Mouse (Mus musculus) T-helper 17 cell (primary cell): ENCODE results near the gene Slc27a1.

ENCODE experiments used
- in situ Hi-C, 2 experiments: fragments of 300-600 bp; cut with MboI, MseI; formaldehyde crosslinking; loops; 1 replicate in 1 of 2; 2 replicates in 1 of 2; pipeline ENCODE4 v1.15.1; 2025; ENCODE audit warnings: high pct_unique_total_duplicates in 2 of 2

Slc27a1 gene

GRCm38 (mm10) chr8:71579476-71579875 lies 10.8 kb downstream of the Slc27a1 start:
- in situ Hi-C loops: no loop called here

DNA sequence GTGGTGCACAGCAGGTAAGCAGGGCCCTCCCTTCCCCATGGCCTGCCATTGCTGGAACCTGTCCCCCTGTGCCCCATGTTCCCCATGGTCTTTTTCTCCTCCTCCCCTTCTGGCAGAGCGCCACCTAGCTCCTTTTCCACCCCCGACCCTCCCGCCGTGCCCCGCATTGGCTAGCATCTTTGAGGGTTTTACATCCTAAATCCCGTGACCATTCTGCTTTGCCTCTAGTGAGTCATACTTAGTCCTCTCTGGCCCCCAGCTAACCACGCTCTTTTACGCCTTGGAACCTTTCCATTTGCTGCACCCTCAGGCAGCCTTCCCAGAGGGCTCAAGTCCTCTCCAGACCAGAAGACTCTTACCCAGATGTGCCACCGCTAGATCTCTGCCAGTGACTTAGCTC lies 11.5 kb downstream of the Slc27a1 start:
- in situ Hi-C loops: loop anchor here in 1 of 2 experiments (10.0 kb wide), 2 partner anchors 1135 to 1345 kb away; partner anchors contain the start of genes Armc6 and Sugp2

- in situ Hi-C loops: loop anchor here in 1 of 2 experiments (10.0 kb wide), 2 partner anchors 1128 to 1352 kb away; partner anchors contain the start of genes Armc6 and Sugp2
These were observed 18.2 kb downstream of the Slc27a1 start for GRCm38 (mm10) chr8:71586891-71587290.

DNA sequence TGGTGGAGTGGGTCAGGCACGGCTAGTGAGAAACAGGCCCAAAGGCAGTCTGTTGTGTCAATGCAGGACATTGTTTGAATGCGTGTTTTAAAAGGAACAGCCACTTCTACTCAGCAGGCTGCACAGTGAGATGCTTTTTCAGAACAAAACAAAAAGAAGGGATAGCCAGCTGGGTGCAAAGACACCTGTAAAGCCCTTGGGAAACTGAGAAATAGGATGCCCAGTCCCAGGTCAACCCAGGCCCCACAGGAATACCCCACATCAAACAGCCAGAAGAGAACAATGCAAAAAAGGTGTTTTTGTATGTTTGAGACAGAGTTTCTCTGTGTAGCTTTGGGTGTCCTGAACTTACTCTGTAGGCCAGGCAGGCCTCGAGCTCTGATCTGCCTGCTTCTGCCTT lies 20.1 kb downstream of the Slc27a1 start:
- in situ Hi-C loops: loop anchor here in 1 of 2 experiments (10.0 kb wide), 2 partner anchors 1126 to 1354 kb away; partner anchors contain the start of genes Armc6 and Sugp2

DNA sequence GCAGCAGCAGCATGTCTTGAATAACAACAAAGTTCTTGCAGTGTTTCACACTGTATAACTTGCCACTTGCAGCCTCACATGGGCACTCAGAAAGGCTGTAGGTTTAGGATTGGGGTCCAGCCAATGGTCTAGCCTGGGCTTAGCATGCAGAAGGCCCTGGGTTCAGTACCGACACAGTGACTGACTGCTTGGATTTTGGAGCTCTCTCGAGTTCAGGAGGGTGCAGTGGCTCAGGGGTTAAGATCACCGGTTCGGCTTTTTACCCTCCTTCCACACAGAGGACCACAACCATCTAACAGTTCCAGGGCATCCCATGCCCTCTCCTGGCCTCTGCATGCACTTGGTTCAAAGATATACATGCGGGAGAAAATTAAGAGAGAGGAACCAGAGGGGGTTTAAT lies 22.3 kb downstream of the Slc27a1 start:
- in situ Hi-C loops: no loop called here

DNA sequence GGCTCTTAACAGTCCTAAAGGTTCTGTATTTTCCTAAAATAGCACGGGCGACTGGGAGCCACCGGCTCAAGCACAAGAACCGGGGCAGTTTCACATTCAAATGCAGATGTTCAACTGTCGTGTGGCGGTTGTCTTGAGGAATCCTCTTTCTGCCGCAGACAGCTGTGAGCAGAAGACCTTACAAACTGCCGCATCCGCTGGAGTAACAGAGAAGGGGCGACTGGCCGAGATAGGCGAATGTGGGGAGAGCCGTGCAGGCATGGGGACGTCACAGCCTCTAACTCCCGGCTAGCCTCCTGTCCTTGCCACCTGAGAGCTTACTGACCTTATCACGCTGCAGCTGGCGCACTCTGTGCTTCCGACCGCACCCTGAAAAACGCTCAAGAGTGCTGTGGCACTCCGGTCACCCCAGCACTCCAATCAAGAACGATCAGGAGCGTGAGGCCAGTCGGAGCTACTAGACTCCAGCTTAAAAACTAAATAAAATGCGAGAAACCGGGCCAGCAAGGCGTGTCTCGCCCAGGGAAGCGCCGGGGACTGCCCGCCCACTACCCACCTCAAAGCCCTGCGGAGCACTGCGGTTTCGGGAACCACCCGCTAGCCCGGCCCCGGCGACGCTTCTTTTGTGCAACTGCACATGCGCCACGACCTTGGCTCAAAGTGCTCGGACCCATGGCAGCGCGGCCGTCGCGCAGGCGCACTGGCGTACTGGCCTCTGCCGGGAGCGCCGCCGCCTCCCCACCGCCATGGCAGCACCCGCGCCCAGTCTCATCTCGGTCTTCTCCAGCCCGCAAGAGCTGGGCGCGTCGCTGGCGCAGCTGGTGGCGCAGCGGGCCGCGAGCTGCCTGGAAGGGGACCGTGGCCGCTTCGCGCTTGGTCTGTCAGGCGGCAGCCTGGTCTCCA lies 23.0 kb downstream of the Slc27a1 start, which contains the start of gene Pgls:
Gene Pgls (plus strand): TSS at position 706 of the 903 bp plus-strand sequence.
- in situ Hi-C loops: no loop called here

- in situ Hi-C loops: no loop called here
These were observed 23.9 kb downstream of the Slc27a1 start for GRCm38 (mm10) chr8:71592374-71593170.

DNA sequence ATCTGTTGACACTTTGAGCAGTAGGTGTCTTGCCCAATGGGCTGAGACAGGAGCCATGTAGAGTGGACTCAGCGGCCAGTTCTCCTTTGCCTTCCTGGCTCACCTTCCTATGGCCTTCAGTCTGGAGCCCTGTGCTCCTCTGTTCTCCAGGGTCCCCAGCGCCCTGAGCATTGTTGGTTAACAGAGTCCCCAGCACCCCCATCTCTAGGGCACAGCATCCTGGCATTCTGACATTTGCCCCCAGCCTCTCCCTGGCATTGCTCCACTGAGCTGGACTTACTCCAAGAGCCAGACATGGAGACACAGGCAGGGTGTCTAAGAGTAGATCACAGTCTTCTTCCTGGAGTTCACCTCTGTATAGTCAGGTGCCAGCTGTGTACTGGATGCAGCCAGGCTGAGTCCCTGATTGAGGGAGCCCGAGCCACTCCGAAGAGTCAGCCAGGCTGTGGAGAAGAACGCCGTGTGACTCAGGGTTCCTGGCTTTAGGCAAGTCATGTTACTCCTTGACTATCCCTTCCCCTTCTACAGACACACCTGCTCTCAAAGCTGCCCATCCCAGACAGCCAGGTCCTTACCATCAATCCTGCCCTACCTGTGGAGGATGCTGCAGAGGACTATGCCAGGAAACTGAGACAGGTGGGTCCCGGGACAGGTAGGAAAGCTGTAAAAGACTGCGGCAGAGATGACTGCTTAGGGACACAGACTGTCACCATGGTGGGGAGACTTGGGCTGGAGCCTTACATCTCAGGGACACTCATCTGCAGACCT lies 25.1 kb downstream of the Slc27a1 start:
- in situ Hi-C loops: no loop called here

DNA sequence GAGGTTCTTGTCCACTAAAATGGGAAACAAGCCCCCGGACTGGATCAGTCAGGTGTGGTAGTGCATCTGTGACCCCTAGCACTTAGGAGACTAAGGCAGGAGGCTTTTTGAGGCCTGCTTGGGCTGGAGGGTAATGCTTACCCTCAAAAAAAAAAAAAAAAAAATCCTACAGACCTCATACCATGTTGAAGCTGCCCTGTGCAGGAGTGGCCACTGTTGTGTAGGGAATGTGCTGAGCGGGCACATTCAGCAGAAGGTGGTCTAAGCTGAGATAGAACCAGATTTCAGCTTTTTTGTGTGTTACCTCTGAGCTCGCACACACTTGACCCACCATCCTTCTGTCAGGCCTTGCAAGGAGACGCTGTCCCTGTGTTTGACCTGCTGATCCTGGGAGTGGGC lies 25.6 kb downstream of the Slc27a1 start:
- in situ Hi-C loops: no loop called here

DNA sequence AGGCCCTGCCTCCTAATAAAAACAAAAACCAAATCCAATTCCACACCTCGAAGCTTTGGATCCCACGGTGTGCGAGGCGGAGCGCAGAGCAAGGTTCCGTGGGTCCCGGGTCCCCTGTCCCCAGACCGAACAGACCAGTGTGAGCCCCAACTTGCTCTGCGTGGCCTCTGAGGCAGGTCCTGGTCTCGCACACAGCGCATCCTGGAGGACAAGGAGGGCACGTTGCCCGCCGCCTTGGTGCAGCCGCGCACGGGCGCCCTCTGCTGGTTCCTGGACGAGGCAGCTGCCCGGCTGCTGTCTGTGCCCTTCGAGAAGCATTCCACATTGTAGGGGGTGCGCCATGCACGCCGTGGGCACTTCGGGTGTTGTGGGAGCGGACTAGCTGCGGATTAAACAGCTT lies 27.2 kb downstream of the Slc27a1 start:
- in situ Hi-C loops: loop anchor here in 1 of 2 experiments (5.0 kb wide), 1 partner anchor 34 kb away; no protein-coding TSS in a partner anchor

DNA sequence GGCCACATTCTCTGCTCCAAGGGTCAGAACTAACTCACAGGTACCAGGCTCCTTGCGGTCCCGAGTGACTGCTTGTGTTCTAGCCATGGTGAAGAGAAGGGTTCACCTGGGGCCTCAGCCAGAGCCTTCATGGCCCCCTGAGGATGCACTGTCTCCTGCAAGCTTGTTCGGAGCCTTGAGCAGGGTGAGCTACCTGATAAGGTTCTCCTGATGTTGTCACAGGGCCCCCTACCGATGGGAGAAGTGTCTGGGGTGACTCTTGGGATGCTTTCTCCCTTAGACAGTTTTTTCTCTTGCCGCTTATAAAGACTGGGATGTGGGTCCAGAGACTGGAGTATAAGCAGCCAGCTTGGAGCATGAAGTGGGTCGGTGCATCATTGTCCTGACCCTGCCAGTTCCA lies 27.7 kb downstream of the Slc27a1 start:
- in situ Hi-C loops: loop anchor here in 1 of 2 experiments (5.0 kb wide), 1 partner anchor 34 kb away; no protein-coding TSS in a partner anchor

DNA sequence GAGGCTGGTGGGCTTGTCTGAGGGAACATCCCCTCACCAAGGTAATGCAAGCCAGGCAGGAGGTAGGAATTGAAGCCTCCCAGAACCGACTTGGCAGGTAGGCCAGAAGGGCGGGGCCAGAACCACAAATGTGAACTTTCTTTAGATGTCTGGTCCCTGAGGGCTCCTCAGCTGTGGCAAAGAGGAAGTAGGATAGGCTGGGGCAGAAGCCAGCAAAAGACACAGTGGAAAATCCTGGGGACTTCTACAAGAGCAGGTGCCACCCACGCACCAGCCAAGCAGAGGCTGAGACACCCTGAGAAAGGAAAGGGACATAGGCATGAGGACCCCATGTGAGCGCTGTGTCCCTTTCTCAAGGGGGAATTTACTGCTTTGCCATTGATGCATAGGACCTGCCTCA lies 28.1 kb downstream of the Slc27a1 start:
- in situ Hi-C loops: loop anchor here in 1 of 2 experiments (5.0 kb wide), 1 partner anchor 34 kb away; no protein-coding TSS in a partner anchor

DNA sequence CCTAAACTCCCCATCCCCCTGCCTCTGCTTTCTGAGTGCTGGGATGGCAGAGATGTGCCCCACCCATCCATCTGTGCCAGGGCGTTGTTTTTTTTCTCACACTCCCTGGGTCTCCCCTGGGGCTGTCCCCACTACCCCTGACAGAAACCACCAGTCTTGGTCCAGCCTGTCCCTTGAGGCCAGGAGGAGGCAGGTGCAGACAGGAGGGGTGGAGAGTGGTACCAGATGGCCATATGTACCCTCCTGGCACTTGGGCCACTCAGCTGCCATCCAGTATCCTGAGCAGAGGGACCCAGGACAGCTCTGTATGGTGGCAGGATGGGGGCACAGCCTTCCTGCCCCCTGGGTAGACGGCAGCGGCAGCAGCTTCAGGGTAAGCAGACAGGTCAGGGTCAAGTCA lies 28.8 kb downstream of the Slc27a1 start, which contains the start of gene Fam129c:
Gene Fam129c (plus strand): TSS at position 198 of the 400 bp plus-strand sequence.
- in situ Hi-C loops: loop anchor here in 1 of 2 experiments (5.0 kb wide), 1 partner anchor 35 kb away; no protein-coding TSS in a partner anchor

GRCm38 (mm10) chr8:71598375-71598774 lies 29.7 kb downstream of the Slc27a1 start:
- in situ Hi-C loops: loop anchor here in 1 of 2 experiments (5.0 kb wide), 1 partner anchor 36 kb away; no protein-coding TSS in a partner anchor

DNA sequence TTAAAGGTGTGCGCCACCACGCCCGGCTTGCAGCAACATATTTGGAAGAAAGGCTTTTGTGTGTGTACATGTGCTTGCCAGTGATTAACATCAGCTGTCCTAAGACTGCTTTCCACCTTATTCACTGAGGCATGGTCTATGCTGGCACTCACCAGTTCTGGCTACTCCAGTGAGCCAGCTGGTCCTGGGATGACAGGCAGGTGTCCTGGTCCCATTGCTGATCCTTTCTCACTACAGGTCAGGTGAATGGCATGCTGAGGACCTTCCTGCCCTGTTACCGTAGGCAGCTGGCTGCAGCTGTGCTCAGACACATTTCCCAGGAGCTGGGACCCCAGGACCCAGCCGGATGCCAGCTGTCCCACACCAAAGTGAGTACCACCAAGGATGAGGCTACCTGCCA lies 30.2 kb downstream of the Slc27a1 start:
- in situ Hi-C loops: loop anchor here in 1 of 2 experiments (5.0 kb wide), 1 partner anchor 37 kb away; no protein-coding TSS in a partner anchor

GRCm38 (mm10) chr8:71601939-71602665 lies 33.4 kb downstream of the Slc27a1 start:
- in situ Hi-C loops: loop anchor here in 1 of 2 experiments (5.0 kb wide), 1 partner anchor 55 kb away; no protein-coding TSS in a partner anchor

GRCm38 (mm10) chr8:71602666-71603334 lies 34.1 kb downstream of the Slc27a1 start:
- in situ Hi-C loops: loop anchor here in 1 of 2 experiments (5.0 kb wide), 1 partner anchor 55 kb away; no protein-coding TSS in a partner anchor

- in situ Hi-C loops: loop anchor here in 1 of 2 experiments (5.0 kb wide), 1 partner anchor 53 kb away; no protein-coding TSS in a partner anchor
These were observed 35.3 kb downstream of the Slc27a1 start for GRCm38 (mm10) chr8:71604021-71604420.
